Mouse (Mus musculus) thymus, postnatal 25 days (tissue): ENCODE measurements around the gene Foxn1.
A peak's percentile ranks its signal among the peaks of the same experiment; 100 is the strongest.

Experiments used
- DNase-seq: peaks from one replicate; pipeline ENCODE4 v3.0.0; 2022

The Foxn1 gene

GRCm38 (mm10) chr11:78354905-78355304 lies 31.5 kb downstream of the Foxn1 start:
- no peak for DNase-seq

GRCm38 (mm10) chr11:78353081-78353480 lies 33.3 kb downstream of the Foxn1 start:
- no peak for DNase-seq

DNA sequence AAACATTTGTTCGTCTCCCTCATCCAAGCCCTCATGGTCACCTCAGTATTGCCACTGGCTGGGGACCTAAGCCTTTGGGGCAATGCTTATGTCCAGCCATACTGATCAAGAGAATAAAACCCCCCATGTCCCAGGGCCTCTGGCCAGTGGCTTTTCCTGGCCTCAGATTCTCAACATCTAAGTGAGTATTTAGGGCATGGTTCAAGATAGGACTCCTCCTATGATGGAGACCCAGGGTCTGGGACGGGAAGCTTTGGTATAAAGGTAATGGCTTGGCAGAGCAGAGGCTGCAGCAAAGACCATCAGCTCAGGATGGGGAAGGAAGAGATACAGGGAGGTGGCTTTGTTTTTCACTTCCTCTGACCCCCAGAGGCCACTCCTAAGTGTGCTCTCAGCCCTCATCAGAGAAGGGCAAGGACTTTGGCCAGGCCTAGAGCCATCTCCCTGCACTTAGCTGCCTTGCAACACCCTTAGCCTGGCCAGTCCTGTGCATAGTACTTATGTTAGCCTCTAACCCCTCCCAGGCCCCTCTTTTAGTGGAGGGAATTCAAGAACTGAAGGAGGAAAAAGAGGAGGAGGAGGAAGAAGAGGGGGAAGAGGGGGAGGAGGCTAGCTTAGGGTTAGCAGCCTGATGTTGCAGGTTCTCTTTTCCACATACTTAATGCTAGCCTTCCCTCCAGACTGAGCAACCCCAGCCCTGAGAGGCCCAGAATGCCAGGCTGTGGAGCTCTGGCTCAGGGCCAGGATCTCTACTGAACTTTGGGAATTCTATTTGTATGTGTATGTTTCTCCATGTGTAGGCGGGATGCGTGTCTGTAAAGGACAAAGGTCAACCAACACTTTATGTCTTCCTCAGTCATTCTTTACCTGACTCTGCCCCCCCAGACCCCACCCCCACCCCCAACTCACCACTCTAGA lies 36.7 kb downstream of the Foxn1 start:
- DNase-seq, result no peak

DNA sequence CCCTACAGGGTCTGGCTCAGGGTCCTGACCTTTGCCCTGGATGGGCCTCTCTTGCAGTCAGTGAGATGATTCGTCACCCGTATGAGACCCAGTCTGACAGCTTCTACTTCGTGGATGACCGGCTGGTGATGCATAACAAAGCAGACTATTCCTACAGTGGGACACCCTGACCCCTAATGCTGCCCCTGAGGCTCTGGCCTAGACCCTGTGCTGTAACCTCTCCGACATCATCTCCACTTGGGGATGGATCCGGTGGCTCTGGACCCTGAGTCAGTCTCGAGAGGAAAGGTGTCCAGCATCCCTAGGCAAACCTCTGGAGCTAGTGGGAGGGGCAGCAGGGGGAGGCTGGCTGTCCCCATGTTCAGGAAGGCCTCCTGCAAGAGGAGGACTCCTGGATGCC lies 37.9 kb downstream of the Foxn1 start:
- no peak for DNase-seq

- no peak for DNase-seq
These were observed 38.5 kb downstream of the Foxn1 start for GRCm38 (mm10) chr11:78347908-78348307.

- peak; percentile 70 for DNase-seq
These were observed 39.1 kb downstream of the Foxn1 start for GRCm38 (mm10) chr11:78347070-78347754.

DNA sequence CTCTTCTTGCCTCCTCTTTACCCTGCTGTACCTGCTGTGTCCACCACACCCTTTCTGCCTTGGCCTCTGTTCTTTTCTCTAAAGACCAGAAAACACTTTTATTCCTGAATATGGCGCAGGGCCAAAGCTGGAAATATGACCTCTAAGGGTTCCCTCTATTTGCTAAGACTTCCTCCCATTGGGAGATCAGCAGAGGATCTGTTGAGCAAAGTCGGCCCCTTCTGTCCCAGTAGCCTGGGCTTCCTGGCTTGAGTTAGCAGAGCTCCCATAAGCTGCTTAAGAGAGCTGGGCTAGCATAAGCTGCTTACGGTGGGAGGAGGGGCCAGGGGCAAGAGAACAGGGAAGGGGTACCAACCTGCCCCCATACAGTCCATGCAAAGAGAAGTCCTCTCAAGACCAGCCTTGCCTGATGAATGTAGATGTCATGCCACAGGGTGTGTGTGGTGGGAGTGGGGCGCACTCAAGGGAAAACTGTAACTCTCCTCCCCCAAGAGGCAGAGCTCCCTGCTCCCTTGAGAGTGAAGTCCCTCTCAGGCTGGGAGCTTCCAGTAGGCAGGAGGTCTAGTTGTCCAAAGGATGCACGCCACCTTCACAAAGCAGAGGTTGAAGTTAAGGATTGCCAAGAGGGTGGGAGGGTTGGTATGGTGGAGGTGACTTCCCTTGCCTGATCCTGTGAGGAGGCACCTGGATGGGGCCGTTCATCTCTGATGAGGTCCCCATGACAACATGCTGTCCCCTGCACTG lies 39.9 kb downstream of the Foxn1 start:
- no peak for DNase-seq

GRCm38 (mm10) chr11:78345801-78346200 lies 40.6 kb downstream of the Foxn1 start:
- peak; percentile 55 for DNase-seq

- DNase-seq, result no peak
These were observed 41.3 kb downstream of the Foxn1 start for GRCm38 (mm10) chr11:78344890-78345715.

DNA sequence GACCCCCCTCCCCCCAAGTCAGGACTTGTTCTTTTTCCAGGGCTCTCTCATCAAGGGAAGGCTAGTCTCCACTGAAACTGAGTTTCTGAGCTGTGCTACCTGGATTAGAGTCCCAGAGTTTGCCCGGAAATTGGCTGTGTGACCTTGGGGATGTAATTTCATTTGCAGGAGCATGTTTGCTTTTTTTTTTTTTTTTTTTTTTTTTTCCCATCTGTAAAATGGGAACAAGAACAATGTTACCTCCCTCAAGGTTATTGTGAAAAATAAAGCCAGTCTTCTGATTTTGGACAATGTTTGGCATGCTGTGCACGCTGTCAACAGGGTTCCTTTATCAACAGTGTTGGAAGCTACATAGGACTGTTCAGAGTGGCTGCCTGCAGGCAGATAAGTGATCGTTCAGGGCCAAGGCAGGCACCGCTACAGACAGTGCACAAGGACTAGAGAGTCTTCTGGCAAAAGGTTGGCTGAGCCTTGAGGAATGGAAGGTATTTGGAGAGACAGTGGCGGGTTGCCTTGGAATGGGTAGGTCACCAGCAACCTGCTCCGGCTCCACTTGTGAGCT lies 41.9 kb downstream of the Foxn1 start:
- DNase-seq, result no peak

DNA sequence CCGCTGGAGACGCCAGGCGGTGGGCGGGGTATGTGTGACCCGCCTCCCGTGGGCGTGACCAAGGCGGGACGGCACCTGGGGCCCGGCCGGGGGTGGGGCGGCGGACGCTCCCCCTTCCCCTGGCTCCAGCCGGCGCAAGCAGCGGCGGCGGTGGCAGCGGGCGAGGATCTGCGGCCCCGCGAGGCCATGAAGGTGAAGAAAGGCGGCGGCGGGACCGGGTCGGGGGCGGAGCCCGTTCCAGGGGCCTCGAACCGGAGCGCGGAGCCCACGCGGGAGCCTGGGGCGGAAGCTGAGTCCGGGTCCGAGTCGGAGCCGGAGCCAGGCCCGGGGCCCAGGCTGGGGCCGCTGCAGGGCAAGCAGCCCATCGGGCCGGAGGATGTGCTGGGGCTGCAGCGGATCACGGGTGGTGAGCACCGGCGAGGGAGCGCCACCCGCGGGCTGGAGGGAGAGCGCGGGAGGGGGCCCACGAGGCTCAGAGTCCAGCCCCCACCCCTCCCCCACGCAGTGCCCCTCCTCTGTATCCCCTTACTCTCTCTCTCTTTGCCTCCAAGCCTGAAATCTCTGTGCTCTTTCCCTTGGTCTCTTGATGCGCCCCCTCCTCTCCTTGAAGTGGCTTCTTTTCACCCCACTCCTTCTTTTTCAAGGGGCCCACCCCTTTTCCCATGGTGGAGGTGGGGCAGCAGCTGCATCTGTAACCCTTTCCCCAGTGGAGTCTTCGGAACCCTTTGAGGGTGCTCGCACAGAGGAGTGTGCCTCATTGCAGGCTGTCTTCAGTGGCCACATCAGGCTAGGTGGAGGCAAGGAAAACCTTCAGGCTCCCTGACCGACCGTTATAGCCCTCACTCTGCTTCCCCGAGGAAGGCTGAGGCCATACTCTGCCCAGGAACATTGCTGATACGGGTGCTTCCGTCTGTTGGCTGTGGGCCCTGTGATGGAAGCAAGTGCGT lies 42.7 kb downstream of the Foxn1 start, which contains the start of gene Unc119:
TSS of gene Unc119 (plus strand) at position 102 of the 947 bp plus-strand sequence.
- peak; percentile 86 for DNase-seq

- no peak for DNase-seq
These were observed 44.7 kb downstream of the Foxn1 start for GRCm38 (mm10) chr11:78341702-78342101.

DNA sequence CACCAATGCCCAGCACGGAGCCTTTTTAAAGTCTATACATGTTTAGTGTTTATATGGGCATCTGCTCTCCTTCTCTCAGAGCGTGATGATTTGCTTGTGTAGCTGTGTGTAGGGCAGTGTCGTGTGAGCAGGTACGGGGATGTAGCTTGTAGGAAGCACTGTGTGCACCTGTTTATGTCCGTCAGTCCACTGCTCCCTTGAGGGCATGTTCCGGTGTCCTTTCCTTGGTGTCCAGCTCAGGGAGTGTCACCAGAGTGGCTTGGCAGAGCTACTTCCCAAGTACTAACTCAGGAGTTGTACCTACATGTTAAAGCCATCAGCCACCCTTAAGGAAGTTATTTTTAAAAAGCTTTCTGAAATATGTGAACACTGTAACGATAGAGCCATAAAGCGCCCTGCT lies 49.3 kb downstream of the Foxn1 start:
- DNase-seq, result no peak

DNA sequence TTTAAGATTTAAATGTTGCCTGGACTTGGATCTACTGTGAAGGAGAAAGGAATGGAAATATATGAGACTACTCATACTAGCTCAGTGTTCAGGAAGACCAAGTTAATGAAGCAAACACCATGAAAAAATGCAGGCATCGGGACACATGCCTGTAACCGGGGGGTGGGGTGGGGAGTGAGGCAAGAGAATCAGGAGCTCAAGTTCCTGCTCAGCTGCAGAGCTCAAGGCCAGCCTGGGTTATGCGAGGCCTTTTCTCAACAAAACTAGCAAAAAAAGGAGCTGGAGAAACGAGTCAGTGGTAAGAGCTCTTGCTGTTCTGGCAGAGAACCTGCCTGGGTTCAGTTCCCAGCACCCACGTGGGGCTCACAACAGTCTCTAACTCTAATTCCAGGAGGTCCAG lies 52.4 kb downstream of the Foxn1 start:
- DNase-seq, result no peak

DNA sequence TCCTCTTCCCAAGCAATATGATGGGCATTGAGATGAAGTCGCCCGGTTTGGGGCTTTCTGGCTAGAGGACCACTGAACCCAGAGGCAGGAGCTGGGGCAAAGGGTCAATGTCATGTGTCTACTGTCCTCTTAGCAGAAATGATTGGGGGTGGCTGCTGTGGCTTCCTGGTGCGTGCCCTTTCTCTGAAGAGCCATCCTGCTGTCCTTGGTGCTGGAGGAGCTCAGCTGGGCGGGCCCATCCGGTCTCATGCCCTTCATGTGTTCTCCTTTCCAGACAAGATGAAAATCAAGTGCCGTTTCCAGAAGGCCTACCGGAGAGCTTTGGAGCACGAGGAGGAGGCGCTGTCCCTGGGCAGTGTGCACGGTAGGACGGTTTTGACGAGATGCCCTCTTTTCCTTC lies 53.7 kb downstream of the Foxn1 start:
- no peak for DNase-seq

GRCm38 (mm10) chr11:78328512-78329056 lies 57.8 kb downstream of the Foxn1 start:
- no peak for DNase-seq

- DNase-seq, result peak; percentile 96
These were observed 58.5 kb downstream of the Foxn1 start, which contains the start of gene Pigs for GRCm38 (mm10) chr11:78327634-78328511. Pigs (plus strand) TSS chr11:78328415.

GRCm38 (mm10) chr11:78327215-78327614 lies 59.1 kb downstream of the Foxn1 start:
- DNase-seq, result no peak

DNA sequence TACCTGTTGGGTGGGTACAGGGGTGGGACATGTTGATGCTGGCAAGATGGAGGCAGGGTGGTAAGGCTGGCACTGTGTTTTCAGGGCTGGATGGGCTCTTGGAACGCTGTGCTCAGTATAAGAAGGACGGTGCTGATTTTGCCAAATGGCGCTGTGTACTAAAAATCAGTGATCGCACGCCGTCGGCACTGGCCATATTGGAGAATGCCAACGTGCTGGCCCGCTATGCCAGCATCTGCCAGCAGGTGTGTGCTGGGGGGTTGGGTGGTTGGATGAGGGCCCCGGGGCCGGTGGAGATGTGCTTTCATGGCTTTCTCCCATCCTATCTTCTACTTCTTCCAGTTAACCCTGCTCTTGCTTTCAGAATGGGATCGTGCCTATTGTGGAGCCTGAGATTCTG lies 61.4 kb downstream of the Foxn1 start:
- no peak for DNase-seq
